Mouse (Mus musculus): ENCODE results near the gene Prickle4. TPM values are rescaled to one million over a fixed set of nuclear protein-coding genes. Genes with fewer than 3 reads are reported as not detected.

Prickle4 gene
- total and polyA plus RNA-seq, 3 experiments, result 3.7 to 8.3 (median 3.9) TPM

- Histone ChIP-seq H3K4me3 (no peak overlapping the region), H3K79me2 (replicated peaks; ENCODE audit: control insufficient read depth, insufficient read depth, low read length) (no peaks in the 10 kb centered on the region), H3K9ac (ENCODE audit: low read depth, low read length) (no peak overlapping the region), H3K4me1 (ENCODE audit: control insufficient read depth, insufficient read depth, low read length) (no peaks in the 10 kb centered on the region), H3K27ac (no peak overlapping the region), H3K27me3 (ENCODE audit: control insufficient read depth, insufficient read depth, low read length) (no peaks in the 10 kb centered on the region), H3K36me3 (ENCODE audit: control insufficient read depth, insufficient read depth, low read length) (no peaks in the 10 kb centered on the region)
- no peak for TF ChIP-seq EP300 (IDR thresholded peaks at IDR 0.05; ENCODE audit: insufficient read depth, low read depth, low read length)
- TF ChIP-seq POLR2A (IDR thresholded peaks at IDR 0.05; ENCODE audit: insufficient read depth, low read depth, low read length), result no peak
- no peak for TF ChIP-seq CTCF (IDR thresholded peaks at IDR 0.05)
- no peak for DNase-seq
- intact Hi-C loops (cut with DNase I), result no loop called here
- WGBS, result 73% methylated on average over 9 of the region's 9 CpGs
These were observed 7.3 kb upstream of the Prickle4 start for GRCm38 (mm10) chr17:47701793-47702192.

GRCm38 (mm10) chr17:47699055-47699454 lies 4.5 kb upstream of the Prickle4 start:
- intact Hi-C loops (cut with DNase I), result no loop called here
- Histone ChIP-seq H3K4me3 (no peak overlapping the region), H3K27me3 (ENCODE audit: control insufficient read depth, insufficient read depth, low read length) (no peaks in the 10 kb centered on the region), H3K4me1 (ENCODE audit: control insufficient read depth, insufficient read depth, low read length) (no peaks in the 10 kb centered on the region), H3K79me2 (replicated peaks; ENCODE audit: control insufficient read depth, insufficient read depth, low read length) (no peaks in the 10 kb centered on the region), H3K36me3 (ENCODE audit: control insufficient read depth, insufficient read depth, low read length) (no peaks in the 10 kb centered on the region), H3K27ac (no peak overlapping the region), H3K9ac (ENCODE audit: low read depth, low read length) (no peak overlapping the region)
- 75% methylated on average over 2 of the region's 2 CpGs for WGBS
- no peak for DNase-seq
- TF ChIP-seq CTCF (IDR thresholded peaks at IDR 0.05), result no peak
- TF ChIP-seq POLR2A (IDR thresholded peaks at IDR 0.05; ENCODE audit: insufficient read depth, low read depth, low read length), result no peak

GRCm38 (mm10) chr17:47698156-47698555 lies 3.6 kb upstream of the Prickle4 start:
- no peak for TF ChIP-seq POLR2A (IDR thresholded peaks at IDR 0.05; ENCODE audit: insufficient read depth, low read depth, low read length)
- Histone ChIP-seq H3K27ac (no peak overlapping the region), H3K27me3 (ENCODE audit: control insufficient read depth, insufficient read depth, low read length) (no peaks in the 10 kb centered on the region), H3K4me3 (no peak overlapping the region), H3K9ac (ENCODE audit: low read depth, low read length) (no peak overlapping the region), H3K36me3 (ENCODE audit: control insufficient read depth, insufficient read depth, low read length) (no peaks in the 10 kb centered on the region), H3K79me2 (replicated peaks; ENCODE audit: control insufficient read depth, insufficient read depth, low read length) (no peaks in the 10 kb centered on the region), H3K4me1 (ENCODE audit: control insufficient read depth, insufficient read depth, low read length) (0 out of 2 replicates have a peak, but pooled peaks cover 1% of the 10 kb centered on the region)
- WGBS, result 93% methylated on average over 10 of the region's 10 CpGs
- no peak for DNase-seq
- intact Hi-C loops (cut with DNase I), result no loop called here

GRCm38 (mm10) chr17:47695337-47695710 lies 788 bp upstream of the Prickle4 start:
- H3K27me3 ChIP-seq (ENCODE audit: control insufficient read depth, insufficient read depth, low read length), result no peaks in the 10 kb centered on the region
- no peaks in the 10 kb centered on the region for H3K79me2 ChIP-seq (replicated peaks; ENCODE audit: control insufficient read depth, insufficient read depth, low read length)
- under 1% methylated on average over 23 of the region's 23 CpGs for WGBS
- DNase-seq, result no peak
- intact Hi-C loops (cut with DNase I), result loop anchor here (2.0 kb wide), 2 partner anchors 41 to 185 kb away; partner anchors contain the start of gene Tfeb
- TF ChIP-seq POLR2A (IDR thresholded peaks at IDR 0.05; ENCODE audit: insufficient read depth, low read depth, low read length), result no peak
- H3K4me1 ChIP-seq (ENCODE audit: control insufficient read depth, insufficient read depth, low read length), result 0 out of 2 replicates have a peak, but pooled peaks cover 1% of the 10 kb centered on the region
- H3K4me3 ChIP-seq, result peak overlapping the region; percentile 81
- no peaks in the 10 kb centered on the region for H3K36me3 ChIP-seq (ENCODE audit: control insufficient read depth, insufficient read depth, low read length)
- H3K27ac ChIP-seq, result peak overlapping the region; percentile 77
- H3K9ac ChIP-seq (ENCODE audit: low read depth, low read length), result peak overlapping the region; percentile 91

GRCm38 (mm10) chr17:47694442-47694502 lies 264 bp downstream of the Prickle4 start, which contains the start of gene Gm21981:
Gene Gm21981, minus strand, starts transcription at chr17:47694455.
- Histone ChIP-seq H3K27me3 (ENCODE audit: control insufficient read depth, insufficient read depth, low read length) (no peaks in the 10 kb centered on the region), H3K9ac (ENCODE audit: low read depth, low read length) (peak within 1 kb of the TSS; percentile 91), H3K27ac (peak within 1 kb of the TSS; percentile 77), H3K4me1 (ENCODE audit: control insufficient read depth, insufficient read depth, low read length) (0 out of 2 replicates have a peak, but pooled peaks cover 1% of the 10 kb centered on the region), H3K79me2 (replicated peaks; ENCODE audit: control insufficient read depth, insufficient read depth, low read length) (no peaks in the 10 kb centered on the region), H3K4me3 (peak within 1 kb of the TSS; percentile 81), H3K36me3 (ENCODE audit: control insufficient read depth, insufficient read depth, low read length) (no peaks in the 10 kb centered on the region)
- 0% methylated on average over 3 of the region's 3 CpGs for WGBS
- intact Hi-C loops (cut with DNase I), result loop anchor here (2.0 to 5.0 kb wide), 3 partner anchors 43 to 327 kb away; partner anchors contain the start of genes Mrps10 and Tfeb
- TF ChIP-seq EP300 (IDR thresholded peaks at IDR 0.05; ENCODE audit: insufficient read depth, low read depth, low read length), result no peak
- no peak for TF ChIP-seq POLR2A (IDR thresholded peaks at IDR 0.05; ENCODE audit: insufficient read depth, low read depth, low read length)
- TF ChIP-seq CTCF (IDR thresholded peaks at IDR 0.05), result no peak
- no peak for DNase-seq

- intact Hi-C loops (cut with DNase I), result loop anchor here (2.0 to 5.0 kb wide), 3 partner anchors 43 to 327 kb away; partner anchors contain the start of genes Mrps10 and Tfeb
- peak; percentile 59 to 65 for DNase-seq
- peak overlapping the region; percentile 77 for H3K27ac ChIP-seq
These were observed 680 bp downstream of the Prickle4 start for GRCm38 (mm10) chr17:47693671-47694441.

More at GRCm38 (mm10) chr17:47693671-47694441, 680 bp downstream of the Prickle4 start:
- no peaks in the 10 kb centered on the region for H3K27me3 ChIP-seq (ENCODE audit: control insufficient read depth, insufficient read depth, low read length)
- H3K79me2 ChIP-seq (replicated peaks; ENCODE audit: control insufficient read depth, insufficient read depth, low read length), result no peaks in the 10 kb centered on the region
- no peaks in the 10 kb centered on the region for H3K36me3 ChIP-seq (ENCODE audit: control insufficient read depth, insufficient read depth, low read length)
- TF ChIP-seq POLR2A (IDR thresholded peaks at IDR 0.05; ENCODE audit: insufficient read depth, low read depth, low read length) (0 out of 2 replicates have a peak, but pooled peaks have one; percentile 28), CTCF (IDR thresholded peaks at IDR 0.05) (no peak), EP300 (IDR thresholded peaks at IDR 0.05; ENCODE audit: insufficient read depth, low read depth, low read length) (peak; percentile 43; the same call in 1 of the 2 replicates)
- WGBS, result 49% methylated on average over 13 of the region's 13 CpGs
- peak overlapping the region; percentile 78 for H3K9ac ChIP-seq (ENCODE audit: low read depth, low read length)
- 0 out of 2 replicates have a peak, but pooled peaks cover 1% of the 10 kb centered on the region for H3K4me1 ChIP-seq (ENCODE audit: control insufficient read depth, insufficient read depth, low read length)
- peak overlapping the region; percentile 81 for H3K4me3 ChIP-seq
